Mouse (Mus musculus) heart, postnatal 0 days (tissue): ENCODE results near the gene Ccdc57.

ENCODE experiments used
- CTCF ChIP-seq: IDR thresholded peaks from 2 replicates; pipeline ENCODE4 v1.5.1; 2016; ENCODE audit warnings: antibody characterized with exemption, control low read depth, low read depth
- EP300 ChIP-seq: IDR thresholded peaks from 2 replicates; pipeline ENCODE4 v1.6.1; 2016; ENCODE audit warnings: antibody characterized with exemption, low read depth

DNA sequence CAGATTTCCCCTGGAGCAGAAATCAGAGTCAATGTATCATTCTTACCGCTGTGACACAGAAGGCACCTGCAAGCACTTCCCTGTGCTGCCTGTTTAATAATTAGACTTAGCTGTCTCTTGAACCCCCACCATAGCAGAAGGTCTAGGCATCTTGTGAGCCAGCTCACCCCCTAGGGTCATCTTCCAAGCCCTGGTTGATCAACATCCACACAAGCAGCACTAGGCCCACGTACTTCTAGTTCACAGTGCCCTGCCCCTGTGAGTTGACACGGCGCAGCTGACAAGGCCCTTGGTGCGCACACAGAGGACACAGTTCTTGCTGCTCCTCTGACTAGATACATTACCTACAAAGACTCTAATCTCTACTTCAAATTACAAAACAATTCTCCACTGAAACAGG, 37.1 kb upstream of the Ccdc57 start:
- TF ChIP-seq CTCF (no peak), EP300 (no peak)
